ENCODE assay signal across 21 mouse cellular contexts in the genomic region with DNA sequence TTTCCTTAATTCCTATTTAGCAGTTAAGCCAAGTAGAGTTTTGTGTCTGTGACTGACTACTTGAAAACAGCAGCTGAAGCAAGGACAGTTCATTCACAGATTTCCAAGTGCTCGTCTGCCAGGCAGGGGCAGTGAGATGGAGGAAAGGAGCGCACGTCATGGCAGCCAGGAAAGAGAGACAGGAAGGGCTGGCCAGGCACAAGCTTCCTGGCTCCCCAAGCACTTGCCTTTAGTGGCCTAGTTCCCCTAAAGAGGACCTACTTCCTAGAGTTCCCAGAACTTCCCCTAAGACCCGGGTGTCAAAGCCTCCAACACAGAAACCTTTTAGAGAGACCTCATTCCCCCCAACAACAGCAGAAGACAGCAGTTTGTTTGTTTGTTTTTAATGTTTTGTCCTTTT. TPM values are rescaled to one million over a fixed set of nuclear protein-coding genes. Genes with fewer than 3 reads are reported as not detected.
DNase-seq lines count a peak whose midpoint lies in the region; ATAC-seq and TF ChIP-seq lines count a peak whose summit lies in the region.
"Had no signal": no experiment of that assay in that cellular context is flagged by ENCODE, and none has a peak within 500 bp of the region (broad histone marks: within the 10 kb centered on the region; RNA-seq: fewer than 3 reads in every experiment).

No protein-coding gene starts in this region.

- 0 out of 2 replicates have a peak overlapping the region, but pooled peaks have one; percentile 31 for H3K27ac ChIP-seq in heart, embryonic 15.5 days
- H3K27ac ChIP-seq in lung, embryonic 14.5 days (ENCODE audit: low read depth): no peak overlapping the region
- H3K27ac ChIP-seq in brown adipose tissue, adult 24 weeks (replicated peaks; ENCODE audit: low read depth, low read length): peak overlapping the region; percentile 62
- H3K27ac ChIP-seq: embryonic facial prominence, embryonic 15.5 days; forebrain, embryonic 10.5 days; hindbrain, embryonic 12.5 days; limb, embryonic 13.5 days; liver, embryonic 15.5 days; stomach, postnatal 0 days had no signal

- no peak for TF ChIP-seq CTCF in lung, embryonic 14.5 days (IDR thresholded peaks at IDR 0.05; ENCODE audit: low read depth)

- 65% methylated on average over 4 of the region's 4 CpGs for whole genome bisulfite sequencing in heart, embryonic 15.5 days
- WGBS in lung, embryonic 14.5 days: 67% methylated on average over 4 of the region's 4 CpGs

- peaks cover 6% of the 10 kb centered on the region; the same call in 1 of the 2 replicates for H3K4me1 ChIP-seq in heart, embryonic 15.5 days (replicated peaks)
- no peaks in the 10 kb centered on the region for H3K4me1 ChIP-seq in lung, embryonic 14.5 days (ENCODE audit: insufficient read depth)
- peaks cover 4% of the 10 kb centered on the region; the same call in 1 of the 2 replicates for H3K4me1 ChIP-seq in brown adipose tissue, adult 24 weeks (ENCODE audit: control insufficient read depth, insufficient read depth, insufficient read length, low read length)
- H3K4me1 ChIP-seq: embryonic facial prominence, embryonic 15.5 days; hindbrain, embryonic 12.5 days; limb, embryonic 13.5 days; liver, embryonic 15.5 days had no signal

- no peak for DNase-seq in heart, postnatal 36 days
- DNase-seq in lung, embryonic 14.5 days: peak; percentile 14
- DNase-seq in lung, postnatal 25 days (ENCODE audit: low spot score): no peak
- peak; percentile 41 to 51 for DNase-seq in lung, postnatal 4 days
- no peak for DNase-seq in adrenal gland, adult 2 months
- DNase-seq: cerebellum, postnatal 10 days; embryo, embryonic 11 days; gastrocnemius, postnatal 36 days; kidney, postnatal 10 days; layer of hippocampus, adult 9-11 months; right cerebral cortex, postnatal 14 days had no signal

- H3K9me3 ChIP-seq in heart, embryonic 15.5 days (replicated peaks): no peaks in the 10 kb centered on the region
- H3K9me3 ChIP-seq in lung, embryonic 14.5 days (ENCODE audit: low read depth, low read length): no peaks in the 10 kb centered on the region
- H3K9me3 ChIP-seq: embryonic facial prominence, embryonic 15.5 days; forebrain, embryonic 10.5 days; hindbrain, embryonic 12.5 days; limb, embryonic 13.5 days; liver, embryonic 15.5 days had no signal

- H3K4me3 ChIP-seq in heart, embryonic 15.5 days: no peak overlapping the region
- H3K4me3 ChIP-seq in lung, embryonic 14.5 days (ENCODE audit: low read depth, low read length): no peak overlapping the region
- no peak overlapping the region for H3K4me3 ChIP-seq in brown adipose tissue, adult 24 weeks (ENCODE audit: insufficient read depth, low read depth, low read length)
- H3K4me3 ChIP-seq: embryonic facial prominence, embryonic 15.5 days; forebrain, embryonic 10.5 days; hindbrain, embryonic 12.5 days; limb, embryonic 13.5 days; liver, embryonic 15.5 days had no signal

- H3K27me3 ChIP-seq in heart, embryonic 15.5 days: no peaks in the 10 kb centered on the region
- no peaks in the 10 kb centered on the region for H3K27me3 ChIP-seq in lung, embryonic 14.5 days (ENCODE audit: insufficient read depth, low read length)
- H3K27me3 ChIP-seq: embryonic facial prominence, embryonic 15.5 days; hindbrain, embryonic 12.5 days; limb, embryonic 13.5 days; liver, embryonic 15.5 days had no signal

- no peak for ATAC-seq in heart, embryonic 15.5 days (replicated peaks; ENCODE audit: insufficient number of reproducible peaks, insufficient read depth, low FRiP score, low read depth)
- no peak for ATAC-seq in lung, embryonic 14.5 days (ENCODE audit: insufficient read depth)
- ATAC-seq: inflammation-experienced regulatory T-cells, adult 6 months had no signal

- no peak overlapping the region for H3K9ac ChIP-seq in heart, embryonic 15.5 days
- H3K9ac ChIP-seq in lung, embryonic 14.5 days: no peak overlapping the region
- H3K9ac ChIP-seq: embryonic facial prominence, embryonic 15.5 days; hindbrain, embryonic 12.5 days; limb, embryonic 13.5 days; liver, embryonic 15.5 days had no signal

- peaks cover 72% of the 10 kb centered on the region for H3K36me3 ChIP-seq in heart, embryonic 15.5 days
- H3K36me3 ChIP-seq in lung, embryonic 14.5 days (ENCODE audit: insufficient read depth): peaks cover 74% of the 10 kb centered on the region

- H3K4me2 ChIP-seq in heart, embryonic 15.5 days: no peak overlapping the region
- no peak overlapping the region for H3K4me2 ChIP-seq in lung, embryonic 14.5 days
- H3K4me2 ChIP-seq: embryonic facial prominence, embryonic 15.5 days; hindbrain, embryonic 12.5 days; limb, embryonic 13.5 days; liver, embryonic 15.5 days; midbrain, embryonic 11.5 days had no signal

- intact Hi-C loops in heart, postnatal 36 days (cut with DNase I): no loop called here

RNA-seq across cellular contexts. Expression of gene Nudt16l1, which starts 18.0 kb away (rescaled TPM):
- polyA plus RNA-seq in heart, embryonic 15.5 days (2015; fragmentation: Nextera tagmentation; extraction: Ambion mirVana): 97.4 and 122 TPM in 2 replicates
- total RNA-seq in heart, postnatal 36 days (2021): 10 to 100 TPM; 20.5 to 21.3 TPM
- polyA plus RNA-seq in lung, embryonic 14.5 days (2014; fragmentation: Nextera tagmentation; extraction: Ambion mirVana): 145 and 154 TPM in 2 replicates
- polyA plus RNA-seq in brown adipose tissue, adult 24 weeks (2012; ENCODE audit: insufficient read depth, insufficient read length, missing spikeins): 34.4 and 43.4 TPM in 2 replicates
- total RNA-seq in adrenal gland, adult 2 months (2021): 10 to 100 TPM; 50.6 to 67.6 TPM
- polyA plus RNA-seq in adrenal gland, adult 2 months (2012; rRNA removed): 125 and 130 TPM in 2 replicates

RNA-seq across cellular contexts. Expression of gene Mgrn1, which starts 34.5 kb away (rescaled TPM):
- polyA plus RNA-seq in heart, embryonic 15.5 days (2015; fragmentation: Nextera tagmentation; extraction: Ambion mirVana): 101 and 112 TPM in 2 replicates
- total RNA-seq in heart, postnatal 36 days (2021): 100 to 1,000 TPM; 154 to 155 TPM
- polyA plus RNA-seq in lung, embryonic 14.5 days (2014; fragmentation: Nextera tagmentation; extraction: Ambion mirVana): 88.0 and 88.8 TPM in 2 replicates
- 50.6 and 52.6 TPM in 2 replicates for polyA plus RNA-seq in brown adipose tissue, adult 24 weeks (2012; ENCODE audit: insufficient read depth, insufficient read length, missing spikeins)
- 10 to 100 TPM; 79.3 to 87.4 TPM for total RNA-seq in adrenal gland, adult 2 months (2021)
- polyA plus RNA-seq in adrenal gland, adult 2 months (2012; rRNA removed): 134 and 157 TPM in 2 replicates

RNA-seq across cellular contexts. Expression of gene Ubald1, which starts 40.4 kb away (rescaled TPM):
- polyA plus RNA-seq in heart, embryonic 15.5 days (2015; fragmentation: Nextera tagmentation; extraction: Ambion mirVana): 24.7 and 29.7 TPM in 2 replicates
- 10 to 100 TPM; 20.0 to 21.6 TPM for total RNA-seq in heart, postnatal 36 days (2021)
- polyA plus RNA-seq in lung, embryonic 14.5 days (2014; fragmentation: Nextera tagmentation; extraction: Ambion mirVana): 38.7 and 39.3 TPM in 2 replicates
- 14.2 and 16.7 TPM in 2 replicates for polyA plus RNA-seq in brown adipose tissue, adult 24 weeks (2012; ENCODE audit: insufficient read depth, insufficient read length, missing spikeins)
- 10 to 100 TPM; 32.8 to 37.8 TPM for total RNA-seq in adrenal gland, adult 2 months (2021)
- polyA plus RNA-seq in adrenal gland, adult 2 months (2012; rRNA removed): 59.7 and 68.0 TPM in 2 replicates

RNA-seq across cellular contexts. Expression of gene Anks3, which starts 43.4 kb away (rescaled TPM):
- 29.4 and 41.2 TPM in 2 replicates for polyA plus RNA-seq in heart, embryonic 15.5 days (2015; fragmentation: Nextera tagmentation; extraction: Ambion mirVana)
- total RNA-seq in heart, postnatal 36 days (2021): 10 to 100 TPM; 12.4 to 12.9 TPM
- polyA plus RNA-seq in lung, embryonic 14.5 days (2014; fragmentation: Nextera tagmentation; extraction: Ambion mirVana): 49.3 and 53.1 TPM in 2 replicates
- 12.0 and 14.1 TPM in 2 replicates for polyA plus RNA-seq in brown adipose tissue, adult 24 weeks (2012; ENCODE audit: insufficient read depth, insufficient read length, missing spikeins)
- 10 to 100 TPM; 30.8 to 33.9 TPM for total RNA-seq in adrenal gland, adult 2 months (2021)
- polyA plus RNA-seq in adrenal gland, adult 2 months (2012; rRNA removed): 39.2 and 45.3 TPM in 2 replicates

Comparison
In these comparisons a context has a peak if more than half of its experiments do, and no peak if none do; other contexts are left out.
1. DNase-seq: peak in lung, embryonic 14.5 days (single experiment) and lung, postnatal 4 days (2 of 2); none in heart, postnatal 36 days (0 of 2), lung, postnatal 25 days (single experiment) and adrenal gland, adult 2 months (single experiment).